Mouse (Mus musculus) heart, postnatal 36 days (tissue): ENCODE data around the gene Setd1b. TPM values are rescaled to one million over a fixed set of nuclear protein-coding genes. Genes with fewer than 3 reads are reported as not detected.

Source experiments
- DNase-seq, 2 experiments: peaks; one replicate each; pipeline ENCODE4 v3.0.0; 2021 to 2022
- intact Hi-C: fragments of 180-260 bp; cut with DNase I; formaldehyde crosslinking; loops from one replicate; pipeline ENCODE4 v1.15.1; 2025
- total RNA-seq, 2 experiments: library from RNA; stranded (reverse); gene quantifications; 2 replicates each; pipeline ENCODE4 v1.2.3; 2021

The Setd1b gene
- total RNA-seq, 2 experiments from 2014 or later: 18.5 to 21.5 TPM

DNA sequence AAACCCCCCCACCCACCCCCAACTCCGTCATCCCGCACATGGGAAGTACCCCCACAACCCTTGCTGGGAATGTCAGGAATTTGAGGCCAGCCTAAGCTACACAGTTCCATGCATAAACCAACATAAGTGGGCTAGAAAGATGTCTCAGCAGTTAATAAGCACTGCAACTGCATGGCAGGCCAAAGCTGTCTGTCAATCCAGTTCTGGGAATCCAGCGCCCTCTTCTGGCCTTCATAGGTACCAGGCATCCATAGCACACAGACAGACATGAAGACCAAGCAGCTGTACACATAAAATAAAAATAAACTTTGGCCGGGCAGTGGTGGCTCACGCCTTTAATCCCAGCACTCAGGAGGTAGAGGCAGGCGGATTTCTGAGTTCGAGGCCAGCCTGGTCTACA lies 13.4 kb downstream of the Setd1b start:
- peak; percentile 68 to 71 for DNase-seq
- intact Hi-C loops: loop anchor here (1.0 kb wide), 1 partner anchor 22 kb away; no protein-coding TSS in a partner anchor

DNA sequence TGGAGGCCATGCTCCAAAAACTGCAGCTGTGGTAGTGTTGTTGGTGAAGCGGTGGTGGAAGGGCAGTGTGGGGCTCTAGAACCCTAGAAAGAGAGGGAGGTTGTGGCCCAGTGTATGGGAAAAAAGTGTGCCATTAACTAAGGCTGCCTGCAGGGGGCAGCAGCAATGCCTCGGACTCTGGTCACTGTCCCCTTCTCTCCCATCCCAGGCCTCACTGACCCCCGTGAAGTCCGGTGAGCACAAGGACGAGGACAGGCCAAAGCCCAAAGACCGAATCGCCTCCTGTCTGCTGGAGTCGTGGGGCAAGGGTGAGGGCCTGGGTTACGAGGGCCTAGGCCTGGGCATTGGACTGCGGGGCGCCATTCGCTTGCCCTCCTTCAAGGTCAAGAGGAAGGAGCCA lies 14.8 kb downstream of the Setd1b start:
- intact Hi-C loops: no loop called here
- no peak for DNase-seq

- intact Hi-C loops: no loop called here
- no peak for DNase-seq
Observed at GRCm38 (mm10) chr5:123157972-123158371, 16.0 kb downstream of the Setd1b start.

- DNase-seq: no peak
- intact Hi-C loops: no loop called here
Observed at GRCm38 (mm10) chr5:123159446-123159845, 17.5 kb downstream of the Setd1b start.

DNA sequence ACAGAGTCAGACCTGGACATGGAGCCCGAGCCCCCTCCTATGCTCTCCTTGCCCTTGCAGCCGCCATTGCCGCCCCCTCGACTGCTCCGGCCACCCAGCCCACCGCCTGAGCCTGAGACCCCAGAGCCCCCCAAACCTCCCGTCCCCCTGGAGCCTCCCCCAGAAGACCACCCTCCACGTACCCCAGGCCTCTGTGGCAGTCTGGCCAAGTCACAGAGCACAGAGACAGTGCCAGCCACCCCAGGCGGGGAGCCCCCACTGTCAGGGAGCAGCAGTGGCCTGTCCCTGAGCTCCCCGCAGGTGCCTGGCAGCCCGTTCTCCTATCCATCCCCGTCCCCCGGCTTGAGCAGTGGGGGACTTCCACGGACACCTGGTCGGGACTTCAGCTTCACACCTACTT lies 17.9 kb downstream of the Setd1b start:
- DNase-seq: no peak
- intact Hi-C loops: no loop called here

GRCm38 (mm10) chr5:123160341-123160740 lies 18.3 kb downstream of the Setd1b start:
- intact Hi-C loops: no loop called here
- no peak for DNase-seq

- intact Hi-C loops: no loop called here
- no peak for DNase-seq
Observed at GRCm38 (mm10) chr5:123162942-123163341, 20.9 kb downstream of the Setd1b start.

DNA sequence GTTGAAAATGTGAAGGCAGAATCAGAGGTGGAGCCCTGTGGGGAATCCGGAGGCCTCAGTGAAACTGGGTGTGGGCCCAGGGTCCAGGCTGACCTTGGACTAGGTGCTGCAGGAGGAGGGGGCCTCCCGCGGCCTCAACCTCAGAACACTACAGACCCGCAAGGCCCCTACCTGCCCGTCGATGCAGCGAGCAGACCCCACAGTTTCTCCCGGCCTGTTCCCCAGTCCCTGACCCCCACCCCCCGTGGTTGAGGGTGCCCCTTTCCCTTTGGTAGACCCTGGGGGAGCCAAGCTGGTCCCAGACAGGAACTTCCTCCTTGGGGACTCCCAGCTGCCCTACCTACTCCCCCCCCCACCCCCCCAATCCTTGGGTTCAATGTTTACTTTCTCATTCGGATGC lies 24.4 kb downstream of the Setd1b start:
- DNase-seq: no peak
- intact Hi-C loops: no loop called here

GRCm38 (mm10) chr5:123167591-123167990 lies 25.6 kb downstream of the Setd1b start:
- DNase-seq: no peak
- intact Hi-C loops: no loop called here

DNA sequence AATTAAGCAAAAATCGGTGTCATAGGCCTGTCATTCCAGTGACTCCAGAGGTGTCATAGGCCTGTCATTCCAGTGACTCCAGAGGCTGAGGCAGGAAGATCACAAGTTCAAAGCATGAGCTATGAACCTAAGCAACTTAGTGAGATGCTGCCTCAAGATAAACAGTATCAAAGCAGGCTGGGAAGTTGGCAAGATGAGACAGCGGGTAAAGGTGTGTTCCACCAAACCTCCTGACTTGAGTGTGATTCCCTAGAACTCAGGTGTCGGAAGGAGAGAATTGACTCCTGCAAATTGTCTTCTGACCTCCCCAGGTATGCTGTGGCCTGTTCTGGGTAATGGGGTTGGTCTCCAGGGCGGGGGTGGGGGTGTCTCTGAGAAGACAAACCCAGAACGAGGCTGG lies 27.3 kb downstream of the Setd1b start, which contains the start of gene Psmd9:
TSS of gene Psmd9 (plus strand) at position 130 of the 400 bp plus-strand sequence.
- intact Hi-C loops: no loop called here

GRCm38 (mm10) chr5:123170365-123170764 lies 28.4 kb downstream of the Setd1b start:
- intact Hi-C loops: loop anchor here (2.0 to 5.0 kb wide), 2 partner anchors 20 to 203 kb away; no protein-coding TSS in a partner anchor
- DNase-seq: no peak

More for the DNA sequence above, 27.3 kb downstream of the Setd1b start, which contains the start of gene Psmd9:
- no peak for DNase-seq

DNA sequence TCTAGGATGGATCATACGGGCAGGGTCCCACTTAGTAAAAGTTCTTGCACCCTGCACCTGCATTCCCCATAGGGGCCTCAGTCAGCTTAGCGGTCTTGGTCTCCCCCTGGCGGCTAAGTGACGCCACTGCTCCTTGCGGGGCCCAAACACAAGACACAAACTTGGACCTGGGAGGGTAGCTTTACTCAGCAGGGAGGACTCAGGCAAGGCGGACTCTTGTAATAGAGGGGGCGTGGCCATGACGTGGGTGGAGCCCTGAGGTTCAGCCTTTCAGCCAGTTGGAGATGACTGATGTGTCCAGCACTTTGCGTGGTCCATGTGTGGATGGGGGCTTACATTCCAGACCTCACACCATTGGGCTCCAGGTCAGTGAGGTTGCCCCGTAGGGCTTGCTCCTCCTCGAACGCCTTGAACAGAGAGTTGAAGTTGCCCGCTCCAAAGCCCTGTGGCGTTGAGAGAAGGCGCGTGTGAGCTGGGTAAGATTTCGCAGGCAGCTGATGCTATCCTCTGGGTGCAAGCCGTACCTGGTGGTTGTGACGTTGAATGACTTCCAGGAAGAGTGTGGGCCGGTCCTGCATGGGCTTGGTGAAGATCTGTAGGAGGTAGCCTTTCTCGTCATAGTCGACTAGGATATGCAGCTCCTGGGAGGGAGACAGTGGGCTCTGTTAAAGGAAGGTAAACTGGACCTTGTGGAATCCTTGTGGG lies 29.8 kb downstream of the Setd1b start:
- intact Hi-C loops: loop anchor here (1.0 to 5.0 kb wide), 5 partner anchors 21 to 204 kb away; no protein-coding TSS in a partner anchor
- DNase-seq: peak; percentile 82 to 87

DNA sequence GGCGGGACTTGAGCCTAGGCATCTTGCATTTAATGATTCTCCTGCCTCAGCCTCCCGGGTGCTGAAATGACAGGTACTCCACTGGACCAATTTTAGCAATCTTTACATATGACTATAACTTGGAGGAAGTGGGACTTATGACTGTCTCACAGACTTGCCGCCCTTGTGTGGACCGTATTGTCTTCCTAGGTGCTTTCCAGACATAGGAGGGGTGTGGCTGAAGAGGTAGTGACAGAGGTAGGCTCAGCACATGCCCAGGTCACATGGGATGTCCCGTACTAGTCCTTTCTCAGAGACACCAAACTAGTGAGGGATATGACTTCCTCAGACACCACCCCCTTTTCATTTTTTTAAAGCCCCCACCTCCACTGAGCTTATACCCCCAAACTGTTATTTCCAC lies 36.8 kb downstream of the Setd1b start:
- no peak for DNase-seq

GRCm38 (mm10) chr5:123180390-123180789 lies 38.4 kb downstream of the Setd1b start:
- no peak for DNase-seq
- intact Hi-C loops: no loop called here

More for the DNA sequence above, 36.8 kb downstream of the Setd1b start:
- intact Hi-C loops: no loop called here

- peak in 1 of 2 experiments; percentile 27 for DNase-seq
- intact Hi-C loops: no loop called here
Observed at GRCm38 (mm10) chr5:123181536-123181935, 39.5 kb downstream of the Setd1b start.

GRCm38 (mm10) chr5:123182651-123183050 lies 40.7 kb downstream of the Setd1b start, which contains the start of gene Hpd:
TSS of gene Hpd (minus strand) at chr5:123182727.
- intact Hi-C loops: no loop called here
- no peak for DNase-seq

DNA sequence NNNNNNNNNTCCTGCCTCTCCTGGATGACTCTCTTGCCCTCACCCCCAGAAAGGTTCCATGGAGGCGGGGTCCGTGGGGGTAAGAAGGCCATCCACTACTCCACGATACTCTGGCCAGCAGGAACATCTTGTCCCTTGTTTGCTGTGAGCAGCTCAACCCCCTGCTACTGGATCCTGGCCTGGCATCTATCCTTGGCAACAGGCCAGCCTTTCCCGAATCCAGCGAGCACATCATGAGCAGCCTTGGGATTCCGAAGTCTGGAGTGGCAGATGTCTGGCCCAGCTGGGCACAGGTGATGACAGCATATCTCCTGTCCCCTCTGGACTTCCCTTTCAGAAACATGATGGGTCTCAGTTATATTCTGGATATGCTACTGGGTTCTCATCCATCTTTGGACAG lies 44.0 kb downstream of the Setd1b start:
- DNase-seq: no peak
- intact Hi-C loops: no loop called here

DNA sequence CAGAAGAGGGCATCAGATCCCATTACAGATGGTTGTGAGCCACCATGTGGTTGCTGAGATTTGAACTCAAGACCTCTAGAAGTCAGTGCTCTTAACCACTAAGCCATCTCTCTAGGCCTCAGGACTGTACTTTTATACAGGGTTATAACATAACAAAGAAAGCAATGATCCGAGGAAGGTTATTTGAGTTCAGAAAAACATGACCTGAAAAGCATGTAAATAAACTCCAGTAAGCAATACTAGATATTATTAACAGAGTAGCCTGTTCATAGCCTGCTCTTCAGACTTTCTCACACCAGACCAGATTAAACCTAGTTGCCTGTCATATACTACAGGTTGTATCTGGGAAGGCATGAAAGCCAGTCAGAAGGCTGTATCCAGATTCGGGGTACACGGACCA lies 45.3 kb downstream of the Setd1b start:
- intact Hi-C loops: no loop called here
- DNase-seq: no peak

DNA sequence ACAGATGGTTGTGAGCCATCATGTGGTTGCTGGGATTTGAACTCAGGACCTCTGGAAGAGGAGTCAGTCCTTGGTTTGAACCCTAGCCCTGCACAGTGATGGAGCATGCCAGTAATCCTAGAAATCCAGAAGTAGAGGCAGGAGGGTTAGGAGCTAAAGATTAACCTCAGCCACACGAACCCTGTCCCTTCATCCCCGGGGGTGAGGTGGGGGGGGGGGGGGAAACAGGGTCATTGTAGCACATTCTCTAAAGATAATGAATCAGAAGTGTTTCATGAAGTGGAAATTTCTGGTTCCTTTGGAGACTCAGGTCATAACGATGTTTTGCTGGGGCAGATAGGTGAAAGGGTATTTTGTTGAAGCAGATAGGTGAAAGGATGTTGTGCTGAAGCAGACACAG lies 48.9 kb downstream of the Setd1b start:
- no peak for DNase-seq
- intact Hi-C loops: no loop called here

DNA sequence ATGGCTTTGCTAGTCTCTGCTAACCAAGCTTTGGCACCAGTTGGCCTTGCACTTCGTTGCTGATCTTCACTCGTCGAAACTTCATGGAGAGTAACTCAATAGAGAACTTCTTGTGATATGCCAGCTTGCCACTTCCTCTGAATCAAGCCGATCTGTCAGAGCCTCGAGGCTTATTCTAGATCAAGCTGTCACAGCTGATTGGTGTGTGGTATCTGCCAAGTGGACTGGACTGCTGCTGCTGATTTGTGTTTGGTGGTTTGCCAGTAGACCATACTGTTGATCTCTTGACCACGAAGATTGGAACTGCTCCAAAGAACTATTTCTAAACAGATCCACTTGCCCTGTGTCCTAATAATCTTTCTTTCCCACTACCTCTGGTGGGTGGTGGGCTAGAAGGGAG lies 49.4 kb downstream of the Setd1b start:
- DNase-seq: no peak
- intact Hi-C loops: no loop called here

DNA sequence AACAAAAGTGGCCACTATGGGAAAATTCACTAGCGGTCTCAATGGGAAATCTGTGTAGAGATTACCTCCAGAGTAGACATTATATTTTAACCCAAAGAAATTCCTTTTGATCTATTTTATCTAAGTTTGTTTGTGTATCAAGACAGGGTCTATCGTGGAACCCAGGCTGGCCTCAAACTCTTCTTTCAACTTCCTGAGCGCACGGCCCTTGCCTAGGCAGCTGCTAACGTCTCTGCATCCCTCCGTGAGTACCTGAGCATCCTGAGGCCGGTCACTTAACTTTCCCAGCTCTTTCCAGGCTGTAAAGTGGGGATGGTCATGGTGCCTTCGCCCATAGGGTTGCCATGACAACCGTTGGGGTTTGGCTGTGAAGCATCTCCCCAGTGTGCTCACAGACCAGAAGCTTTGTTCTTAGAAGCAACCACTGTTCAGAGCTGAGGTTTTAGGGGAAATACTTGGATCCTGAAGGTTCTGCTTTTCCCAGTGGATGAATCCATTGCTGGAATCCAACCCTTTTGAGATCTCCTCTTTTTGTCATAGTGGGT lies 50.7 kb downstream of the Setd1b start:
- intact Hi-C loops: no loop called here
- DNase-seq: no peak

DNA sequence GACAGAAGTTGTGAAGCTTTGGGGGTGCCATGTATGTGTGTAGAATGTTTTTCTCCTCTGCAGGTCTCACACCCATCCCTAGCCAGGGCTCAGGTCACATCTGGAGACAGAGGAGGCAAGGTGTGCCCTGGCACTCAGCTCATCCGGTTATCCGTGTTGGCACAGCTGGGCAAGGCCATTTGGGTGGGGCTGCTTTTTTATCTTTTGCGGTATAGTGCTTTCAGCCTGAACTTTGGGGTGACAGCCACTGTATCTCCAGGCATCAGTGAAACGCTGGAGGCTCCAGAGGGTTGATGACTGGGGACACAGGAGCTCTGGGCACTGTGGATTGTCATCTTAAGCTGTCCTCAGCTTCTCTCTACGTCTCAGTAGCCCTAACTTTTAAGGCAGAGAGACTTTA lies 51.4 kb downstream of the Setd1b start:
- no peak for DNase-seq
- intact Hi-C loops: no loop called here
